Mouse (Mus musculus) forebrain, postnatal 0 days (tissue): ENCODE results near the gene G3bp2. TPM values are rescaled to one million over a fixed set of nuclear protein-coding genes. Genes with fewer than 3 reads are reported as not detected.
A peak's percentile ranks its signal among the peaks of the same experiment; 100 is the strongest.

ENCODE experiments used
- ATAC-seq: fragments of 200-750 bp; cut with Nextera tagmentation; 2 replicates; pipeline ENCODE4 v1.8.0; 2017; ENCODE audit warnings: mild to moderate bottlenecking, moderate library complexity
- DNase-seq: peaks from one replicate; pipeline ENCODE4 v3.0.0-alpha.2; 2015
- H3K27ac ChIP-seq: fragments of 300-500 bp; sonication (generic); 2 replicates; pipeline ENCODE4 v1.5.1; 2014; ENCODE audit warnings: low read depth, mild to moderate bottlenecking, antibody characterized with exemption, low read length, moderate library complexity, mixed read lengths
- H3K27me3 ChIP-seq: fragments of 300-500 bp; sonication (generic); 2 replicates; pipeline ENCODE4 v1.6.1; 2014; ENCODE audit warnings: mild to moderate bottlenecking, low read length, mixed read lengths; ENCODE audit not compliant: insufficient read depth
- H3K36me3 ChIP-seq: fragments of 300-500 bp; sonication (generic); 2 replicates; pipeline ENCODE4 v1.6.1; 2014; ENCODE audit warnings: mild to moderate bottlenecking, moderate library complexity; ENCODE audit not compliant: insufficient read depth
- H3K4me1 ChIP-seq: fragments of 300-500 bp; sonication (generic); 2 replicates; pipeline ENCODE4 v1.6.1; 2014; ENCODE audit warnings: antibody characterized with exemption; ENCODE audit not compliant: insufficient read depth
- H3K4me2 ChIP-seq: fragments of 300-500 bp; sonication (generic); 2 replicates; pipeline ENCODE4 v1.6.1; 2014; ENCODE audit warnings: low read depth, mild to moderate bottlenecking, moderate library complexity
- H3K4me3 ChIP-seq: fragments of 300-500 bp; sonication (generic); 2 replicates; pipeline ENCODE4 v1.5.1; 2014; ENCODE audit warnings: low read depth, low read length, mixed read lengths
- H3K9ac ChIP-seq: fragments of 300-500 bp; sonication (generic); 2 replicates; pipeline ENCODE4 v1.6.1; 2014; ENCODE audit warnings: mild to moderate bottlenecking
- H3K9me3 ChIP-seq: fragments of 300-500 bp; sonication (generic); 2 replicates; pipeline ENCODE4 v1.6.1; 2016; ENCODE audit warnings: low read length
- CTCF ChIP-seq: sonication (generic); IDR thresholded peaks from 2 replicates; pipeline ENCODE4 v1.5.1; 2016; ENCODE audit warnings: antibody characterized with exemption, control low read depth, low read depth
- WGBS: fragments of 180-500 bp; shearing (Covaris S2); extraction: QIAGEN DNeasy Blood & Tissue Kit; methylation state at CpG from one replicate; pipeline ENCODE4 v1.1.7; 2014; 5-methylcytosine and 5-hydroxymethylcytosine counted together
- polyA plus RNA-seq: library from polyadenylated mRNA; unstranded; fragments of >200 nt; fragmentation: Nextera tagmentation; extraction: Ambion mirVana; gene quantifications from 2 replicates; pipeline ENCODE4 v1.2.1, GENCODE M21; 2015
- total RNA-seq: library from RNA; depleted of rRNA; stranded (reverse); fragments of >200 nt; gene quantifications from 2 replicates; pipeline ENCODE4 v1.2.3, GENCODE M21; 2014

The G3bp2 gene
- total and polyA plus RNA-seq, 2 experiments from 2014 or later, result 221 to 315 TPM

DNA sequence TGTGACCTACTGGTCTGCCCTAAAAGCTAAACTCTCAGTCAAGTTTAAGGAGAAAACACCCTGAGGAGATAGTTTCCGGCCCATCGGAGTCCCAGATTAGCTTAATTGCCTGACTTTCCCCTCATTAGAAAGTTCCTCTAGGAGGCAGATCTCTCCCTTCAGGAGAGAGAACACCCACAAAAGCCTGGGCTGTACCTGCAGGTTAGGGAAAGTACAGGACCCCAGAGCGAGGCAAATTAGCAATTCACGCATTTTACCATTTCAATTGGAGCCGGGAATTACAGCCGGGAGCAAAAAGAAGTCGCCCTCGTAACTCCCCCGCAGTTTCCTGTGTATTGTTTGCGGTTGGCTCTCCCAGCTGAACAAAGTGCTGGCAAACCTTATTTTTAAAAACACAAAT, 29.1 kb upstream of the G3bp2 start:
- Histone ChIP-seq H3K27me3 (no peaks in the 10 kb centered on the region), H3K36me3 (no peaks in the 10 kb centered on the region), H3K4me1 (no peaks in the 10 kb centered on the region), H3K9me3 (no peaks in the 10 kb centered on the region), H3K4me3 (no peak overlapping the region), H3K4me2 (0 out of 2 replicates have a peak overlapping the region, but pooled peaks have one; percentile 15), H3K27ac (no peak overlapping the region), H3K9ac (no peak overlapping the region)
- no peak for DNase-seq
- TF ChIP-seq CTCF, result no peak
- ATAC-seq, result no peak
- WGBS, result 3% methylated on average over 10 of the region's 10 CpGs

DNA sequence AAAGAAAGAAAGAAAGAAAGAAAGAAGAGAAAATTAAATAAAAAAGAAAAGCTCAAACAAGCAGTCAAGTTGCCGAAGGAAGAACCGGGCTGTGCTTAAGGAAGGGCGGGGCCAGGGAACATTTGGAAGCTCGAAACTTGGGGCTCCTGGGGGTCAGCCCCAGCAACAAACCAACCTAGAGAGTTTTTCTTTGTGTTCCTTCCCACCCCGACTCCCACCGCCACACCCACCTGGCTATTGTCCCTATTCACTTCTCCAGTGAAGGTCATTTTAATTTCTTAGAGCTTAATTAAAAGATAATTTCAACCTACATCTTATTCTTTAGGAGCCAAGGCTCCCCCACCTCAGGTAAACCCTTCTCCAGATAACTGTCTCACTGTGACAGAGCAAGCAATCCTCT, 28.7 kb upstream of the G3bp2 start:
- no peak for DNase-seq
- H3K36me3 ChIP-seq, result no peaks in the 10 kb centered on the region
- no peak for TF ChIP-seq CTCF
- H3K27ac ChIP-seq, result no peak overlapping the region
- H3K9me3 ChIP-seq, result no peaks in the 10 kb centered on the region
- no peak overlapping the region for H3K4me3 ChIP-seq
- H3K4me2 ChIP-seq, result 0 out of 2 replicates have a peak overlapping the region, but pooled peaks have one; percentile 15
- no peaks in the 10 kb centered on the region for H3K27me3 ChIP-seq
- H3K4me1 ChIP-seq, result no peaks in the 10 kb centered on the region
- 2% methylated on average over 6 of the region's 6 CpGs for WGBS
- H3K9ac ChIP-seq, result no peak overlapping the region
- ATAC-seq, result no peak

DNA sequence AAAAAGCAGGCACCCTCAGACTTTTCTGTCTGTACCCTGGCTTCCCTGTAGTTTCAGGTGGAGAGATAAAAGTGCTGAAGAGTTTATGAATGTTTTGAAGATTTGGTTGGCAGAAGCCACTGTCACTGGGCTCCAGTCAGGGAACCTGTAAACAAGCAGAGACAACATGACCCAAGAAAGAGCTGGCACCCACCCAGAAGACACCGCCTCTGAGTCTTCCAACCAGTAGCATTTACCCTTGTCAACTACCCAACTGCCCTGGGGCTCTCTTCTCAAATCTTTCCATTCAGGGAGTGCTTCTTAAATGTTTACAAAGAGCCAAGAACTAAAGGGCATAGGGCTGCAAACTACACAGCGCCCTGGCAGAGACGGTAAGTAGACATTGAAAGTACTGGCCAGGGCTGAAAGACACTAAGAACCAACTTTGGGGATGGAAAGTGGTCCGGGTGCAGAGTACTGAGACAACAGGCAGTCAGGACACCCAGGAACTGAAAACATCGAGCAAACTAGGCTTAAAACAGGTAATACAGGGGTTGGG, 27.4 kb upstream of the G3bp2 start:
- WGBS, result 87% methylated on average over 5 of the region's 5 CpGs
- TF ChIP-seq CTCF, result no peak
- Histone ChIP-seq H3K27me3 (no peaks in the 10 kb centered on the region), H3K36me3 (no peaks in the 10 kb centered on the region), H3K9me3 (no peaks in the 10 kb centered on the region), H3K4me1 (no peaks in the 10 kb centered on the region), H3K27ac (no peak overlapping the region), H3K4me2 (no peak overlapping the region), H3K9ac (no peak overlapping the region), H3K4me3 (no peak overlapping the region)
- ATAC-seq, result no peak
- DNase-seq, result no peak

DNA sequence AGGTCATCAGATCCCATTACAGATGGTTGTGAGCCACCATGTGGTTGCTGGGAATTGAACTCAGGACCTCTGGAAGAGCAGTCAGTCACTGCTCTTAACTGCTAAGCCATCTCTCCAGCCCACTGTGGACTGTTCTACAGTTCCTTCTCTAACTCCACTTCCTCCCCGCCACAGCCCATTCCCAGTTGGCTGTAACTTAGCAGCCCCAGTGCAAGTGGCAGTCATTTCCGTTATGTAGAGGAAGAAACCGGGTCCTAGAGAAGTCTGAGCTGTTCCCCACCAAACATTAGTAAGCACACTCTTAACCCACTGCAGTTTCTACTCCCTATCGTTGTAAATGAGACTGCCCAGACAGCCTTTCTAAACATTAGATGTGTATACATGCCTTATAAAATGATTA, 23.8 kb upstream of the G3bp2 start:
- Histone ChIP-seq H3K27ac (no peak overlapping the region), H3K27me3 (no peaks in the 10 kb centered on the region), H3K36me3 (no peaks in the 10 kb centered on the region), H3K9ac (no peak overlapping the region), H3K4me2 (no peak overlapping the region), H3K9me3 (no peaks in the 10 kb centered on the region), H3K4me1 (no peaks in the 10 kb centered on the region), H3K4me3 (no peak overlapping the region)
- no peak for TF ChIP-seq CTCF
- ATAC-seq (no peak), DNase-seq (no peak)
- WGBS, result 91% methylated on average over 4 of the region's 4 CpGs

DNA sequence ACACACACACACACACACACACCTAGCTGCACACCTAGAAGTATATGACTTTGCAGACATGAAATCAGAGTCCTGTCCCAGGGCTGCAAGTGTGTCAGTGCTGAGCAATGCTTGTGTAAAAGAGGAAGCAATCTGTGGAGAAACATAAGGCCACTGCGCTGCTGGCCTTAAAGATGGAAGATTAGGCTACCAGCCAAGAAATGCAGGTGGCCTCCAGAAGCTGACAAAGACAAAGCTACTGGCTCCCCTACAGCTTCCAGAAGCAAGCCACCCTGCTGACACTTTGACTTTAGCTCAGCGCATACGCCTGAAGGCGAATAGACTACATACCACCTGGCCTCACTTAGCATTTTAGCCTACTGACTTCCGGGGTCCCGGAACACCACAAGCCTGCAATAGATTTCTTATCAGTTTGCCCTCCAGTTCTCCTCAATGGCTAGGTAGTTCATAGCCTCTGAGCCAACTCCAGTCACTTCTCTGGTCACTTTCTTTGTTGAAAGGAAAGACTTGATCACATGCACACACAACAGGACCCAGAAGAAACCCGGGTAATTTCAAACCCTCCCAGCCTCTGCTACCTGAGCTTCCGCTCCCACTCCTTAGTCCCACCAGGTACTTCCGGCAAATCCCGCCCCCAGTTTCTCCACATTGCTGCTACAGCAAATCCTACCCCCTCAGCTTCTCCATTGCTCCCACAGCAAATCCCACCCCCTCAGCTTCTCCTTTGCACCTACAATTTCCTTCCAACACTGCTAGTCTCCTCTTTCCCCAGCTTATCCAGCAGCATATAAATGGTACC, 23.0 kb upstream of the G3bp2 start:
- 46% methylated on average over 10 of the region's 10 CpGs for WGBS
- Histone ChIP-seq H3K9me3 (no peaks in the 10 kb centered on the region), H3K9ac (no peak overlapping the region), H3K4me2 (no peak overlapping the region), H3K4me1 (no peaks in the 10 kb centered on the region), H3K27me3 (no peaks in the 10 kb centered on the region), H3K4me3 (no peak overlapping the region), H3K36me3 (no peaks in the 10 kb centered on the region), H3K27ac (no peak overlapping the region)
- DNase-seq (peak; percentile 38), ATAC-seq (0 out of 2 replicates have a peak, but pooled peaks have one; percentile 38)
- no peak for TF ChIP-seq CTCF

DNA sequence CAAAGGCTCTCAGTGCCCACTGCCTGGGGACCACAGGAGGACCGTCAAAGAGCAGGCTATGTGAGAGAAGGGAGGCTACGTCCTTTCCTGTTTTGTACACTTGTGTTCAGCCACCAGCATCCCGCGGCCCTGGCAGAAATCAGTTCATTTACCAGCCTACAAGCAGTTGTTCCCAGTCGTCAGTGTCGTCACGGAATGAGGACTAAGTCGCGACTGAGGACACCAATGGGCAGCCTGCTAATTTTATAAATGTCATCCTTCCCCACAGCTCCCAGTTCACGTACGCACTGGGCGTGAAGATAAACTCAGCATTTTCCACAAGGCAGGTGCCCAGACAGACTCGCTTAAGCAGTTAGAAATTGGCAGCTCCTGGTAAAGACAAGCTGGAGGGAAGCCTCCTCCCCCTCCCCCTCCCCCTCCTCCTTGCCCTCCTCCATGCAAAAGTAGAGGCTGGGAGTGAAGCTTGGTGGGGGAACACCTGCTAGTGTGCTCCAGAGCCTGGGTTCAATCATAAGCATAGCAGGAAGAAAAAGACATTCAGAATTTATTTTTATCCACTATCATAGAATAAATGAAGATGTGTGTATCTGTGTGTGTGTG, 20.4 kb upstream of the G3bp2 start:
- Histone ChIP-seq H3K27ac (no peak overlapping the region), H3K4me1 (no peaks in the 10 kb centered on the region), H3K4me2 (no peak overlapping the region), H3K9ac (no peak overlapping the region), H3K27me3 (no peaks in the 10 kb centered on the region), H3K9me3 (no peaks in the 10 kb centered on the region), H3K36me3 (no peaks in the 10 kb centered on the region), H3K4me3 (no peak overlapping the region)
- peak; percentile 20; the same call in 1 of the 2 replicates for ATAC-seq
- WGBS, result 65% methylated on average over 13 of the region's 13 CpGs
- TF ChIP-seq CTCF, result no peak
- no peak for DNase-seq

DNA sequence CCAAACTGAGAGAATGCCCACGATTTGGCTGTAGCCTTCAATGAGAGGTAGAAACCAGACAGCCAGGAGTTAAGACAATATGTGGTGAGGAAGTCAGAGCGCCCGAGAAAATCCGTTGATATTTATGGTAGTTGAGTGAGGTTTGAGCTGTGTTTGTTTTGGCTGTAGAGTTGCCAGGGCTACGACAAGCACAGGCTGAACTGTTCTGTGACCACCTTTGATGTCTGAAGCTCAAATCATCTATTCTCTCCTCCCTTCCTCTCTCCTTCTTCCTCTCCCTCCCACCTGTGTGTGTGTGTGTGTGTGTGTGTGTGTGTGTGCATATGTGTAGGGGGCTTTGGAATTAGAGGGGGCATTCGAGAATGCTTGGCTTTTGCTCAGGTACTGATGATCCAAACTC, 19.5 kb upstream of the G3bp2 start:
- Histone ChIP-seq H3K4me1 (no peaks in the 10 kb centered on the region), H3K4me2 (no peak overlapping the region), H3K27ac (no peak overlapping the region), H3K4me3 (no peak overlapping the region), H3K27me3 (no peaks in the 10 kb centered on the region), H3K36me3 (no peaks in the 10 kb centered on the region), H3K9ac (no peak overlapping the region), H3K9me3 (no peaks in the 10 kb centered on the region)
- DNase-seq, result no peak
- WGBS, result 58% methylated on average over 6 of the region's 6 CpGs
- no peak for ATAC-seq
- TF ChIP-seq CTCF, result no peak
